Mouse (Mus musculus) hindbrain, embryonic 15.5 days (tissue): ENCODE data around the gene Trim42. TPM values are rescaled to one million over a fixed set of nuclear protein-coding genes. Genes with fewer than 3 reads are reported as not detected.

Experiments
- ATAC-seq: fragments of 200-750 bp; cut with Nextera tagmentation; 2 replicates; pipeline ENCODE4 v1.8.0; 2017; ENCODE audit warnings: low read depth, moderate number of reproducible peaks, moderate TSS enrichment; ENCODE audit not compliant: low FRiP score
- H3K27ac ChIP-seq: fragments of 300-500 bp; sonication (generic); replicated peaks from 2 replicates; pipeline ENCODE4 v1.5.1; 2015; ENCODE audit warnings: mild to moderate bottlenecking, inconsistent platforms
- H3K27me3 ChIP-seq: fragments of 300-500 bp; sonication (generic); 2 replicates; pipeline ENCODE4 v1.6.1; 2015; ENCODE audit warnings: control low read depth, inconsistent platforms
- H3K36me3 ChIP-seq: fragments of 300-500 bp; sonication (generic); 2 replicates; pipeline ENCODE4 v1.6.1; 2015; ENCODE audit warnings: control low read depth, inconsistent platforms
- H3K4me1 ChIP-seq: fragments of 300-500 bp; sonication (generic); replicated peaks from 2 replicates; pipeline ENCODE4 v1.6.1; 2015; ENCODE audit warnings: control low read depth, inconsistent platforms
- H3K4me2 ChIP-seq: fragments of 300-500 bp; sonication (generic); 2 replicates; pipeline ENCODE4 v1.6.1; 2015; ENCODE audit warnings: moderate library complexity, mild to moderate bottlenecking, inconsistent platforms
- H3K4me3 ChIP-seq: fragments of 300-500 bp; sonication (generic); 2 replicates; pipeline ENCODE4 v1.5.1; 2015; ENCODE audit warnings: mild to moderate bottlenecking, inconsistent platforms
- H3K9ac ChIP-seq: fragments of 300-500 bp; sonication (generic); 2 replicates; pipeline ENCODE4 v1.6.1; 2015; ENCODE audit warnings: inconsistent platforms
- H3K9me3 ChIP-seq: fragments of 300-500 bp; sonication (generic); 2 replicates; pipeline ENCODE4 v1.6.1; 2016; ENCODE audit warnings: control low read depth, inconsistent platforms
- WGBS: fragments of 180-500 bp; shearing (Covaris S2); methylation state at CpG from one replicate; pipeline ENCODE4 v1.1.7; 2015; 5-methylcytosine and 5-hydroxymethylcytosine counted together
- polyA plus RNA-seq: library from polyadenylated mRNA; unstranded; fragments of >200 nt; fragmentation: Nextera tagmentation; extraction: Ambion mirVana; gene quantifications from 2 replicates; pipeline ENCODE4 v1.2.1, GENCODE M21; 2015

Trim42 gene
- polyA plus RNA-seq, 1 experiment from 2014 or later, result not detected

DNA sequence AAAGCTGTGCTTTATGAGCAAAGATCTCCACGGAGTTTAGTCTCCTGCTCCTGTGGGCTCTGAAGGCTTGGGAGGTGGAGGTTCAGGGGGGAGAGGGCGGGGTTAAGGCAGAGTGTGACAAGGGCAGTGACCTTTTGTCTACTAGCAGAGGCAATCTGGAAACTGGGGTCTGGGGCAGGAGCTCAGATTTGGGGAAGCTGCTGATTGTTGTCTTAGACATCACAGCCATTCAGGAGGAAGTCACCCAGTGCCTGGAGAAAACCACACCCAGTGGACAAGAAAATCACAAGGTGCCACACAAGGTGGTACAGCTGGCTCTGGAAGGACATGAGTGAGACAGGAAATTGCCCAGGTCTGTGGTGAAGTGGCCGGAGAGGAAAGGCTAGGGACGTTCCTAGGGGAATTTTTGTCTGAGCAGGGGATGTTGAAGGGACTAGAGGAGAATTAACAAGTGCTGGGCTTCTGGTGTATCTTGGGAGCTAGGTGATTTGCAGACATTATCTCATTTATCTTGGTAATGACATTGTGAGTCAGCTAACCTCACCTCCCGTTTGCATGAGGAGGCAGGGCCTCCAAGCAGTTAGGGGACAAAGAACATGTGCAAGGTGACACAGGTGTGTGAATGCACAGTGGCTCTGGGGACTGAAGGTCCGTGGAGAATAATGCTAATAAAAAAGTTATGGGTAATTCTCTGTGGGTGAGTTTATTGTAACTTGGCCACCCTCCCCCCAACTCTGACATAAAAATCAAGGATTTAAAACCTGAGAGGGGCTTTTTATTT is 61.9 kb downstream of the Trim42 start:
- no peak for ATAC-seq
- Histone ChIP-seq H3K36me3 (no peaks in the 10 kb centered on the region), H3K9ac (no peak overlapping the region), H3K4me3 (no peak overlapping the region), H3K4me1 (no peaks in the 10 kb centered on the region), H3K4me2 (no peak overlapping the region), H3K27me3 (no peaks in the 10 kb centered on the region), H3K27ac (no peak overlapping the region), H3K9me3 (no peaks in the 10 kb centered on the region)
- WGBS, result 65% methylated on average over 6 of the region's 6 CpGs
